In the genomic region with DNA sequence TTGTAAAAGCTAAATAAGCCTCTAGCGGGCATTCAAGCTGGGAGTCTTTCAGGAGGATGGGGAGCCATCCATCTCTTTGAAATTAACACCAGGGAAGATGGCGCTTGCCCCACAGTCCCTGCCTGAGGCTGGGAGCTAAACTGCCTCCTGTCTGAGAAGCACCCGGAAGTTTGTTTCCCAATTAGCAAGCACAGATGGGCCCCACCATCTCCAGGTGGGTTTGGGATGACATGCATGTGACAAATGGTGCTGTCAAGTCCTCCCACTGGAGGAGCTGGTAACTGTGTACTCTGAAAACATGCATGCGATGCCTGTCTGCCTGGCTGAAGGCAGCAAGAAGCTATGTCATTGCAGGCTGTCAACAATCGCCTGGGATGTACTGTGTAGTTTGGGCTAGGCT, we compare ENCODE assay signal across 17 mouse cellular contexts. TPM values are rescaled to one million over a fixed set of nuclear protein-coding genes. Genes with fewer than 3 reads are reported as not detected.
A peak's percentile ranks its signal among the peaks of the same experiment; 100 is the strongest.
DNase-seq lines count a peak whose midpoint lies in the region; ATAC-seq and TF ChIP-seq lines count a peak whose summit lies in the region.
"Had no signal": no experiment of that assay in that cellular context is flagged by ENCODE, and none has a peak within 500 bp of the region (broad histone marks: within the 10 kb centered on the region; RNA-seq: fewer than 3 reads in every experiment).

No protein-coding gene starts in this region.

- 36% methylated on average over 5 of the region's 5 CpGs for WGBS in forebrain, embryonic 15.5 days
- 49% methylated on average over 5 of the region's 5 CpGs for WGBS in forebrain, embryonic 10.5 days
- WGBS in hindbrain, postnatal 0 days: 21% methylated on average over 5 of the region's 5 CpGs

- no peaks in the 10 kb centered on the region for H3K36me3 ChIP-seq in forebrain, embryonic 15.5 days
- H3K36me3 ChIP-seq in forebrain, embryonic 10.5 days (replicated peaks): no peaks in the 10 kb centered on the region
- no peaks in the 10 kb centered on the region for H3K36me3 ChIP-seq in hindbrain, postnatal 0 days (ENCODE audit: insufficient read depth, low read length)
- H3K36me3 ChIP-seq: limb, embryonic 12.5 days; liver, embryonic 13.5 days; lung, embryonic 15.5 days had no signal

- no peak overlapping the region for H3K4me3 ChIP-seq in forebrain, embryonic 15.5 days
- H3K4me3 ChIP-seq in forebrain, embryonic 10.5 days: no peak overlapping the region
- H3K4me3 ChIP-seq in hindbrain, postnatal 0 days (ENCODE audit: low read length): no peak overlapping the region
- H3K4me3 ChIP-seq: limb, embryonic 12.5 days; liver, embryonic 13.5 days; lung, embryonic 15.5 days had no signal

- no peak for TF ChIP-seq CTCF in brain, embryonic 14.5 days (IDR thresholded peaks at IDR 0.05; ENCODE audit: borderline replicate concordance, extremely low read depth, insufficient read depth, insufficient read length)
- no peak for TF ChIP-seq CTCF in hindbrain, postnatal 0 days (IDR thresholded peaks at IDR 0.05; ENCODE audit: low read depth)

- no peaks in the 10 kb centered on the region for H3K27me3 ChIP-seq in forebrain, embryonic 15.5 days
- peaks cover 14% of the 10 kb centered on the region; the same call in 1 of the 2 replicates for H3K27me3 ChIP-seq in forebrain, embryonic 10.5 days (ENCODE audit: poor library complexity, severe bottlenecking)
- H3K27me3 ChIP-seq in hindbrain, postnatal 0 days (ENCODE audit: insufficient read depth, low read length): no peaks in the 10 kb centered on the region
- H3K27me3 ChIP-seq: liver, embryonic 13.5 days had no signal

- no peak overlapping the region for H3K4me2 ChIP-seq in forebrain, embryonic 15.5 days (replicated peaks)
- H3K4me2 ChIP-seq in hindbrain, postnatal 0 days (ENCODE audit: low read depth, low read length): no peak overlapping the region
- H3K4me2 ChIP-seq: limb, embryonic 12.5 days; liver, embryonic 13.5 days; lung, embryonic 15.5 days had no signal

- no peak for DNase-seq in forebrain, embryonic 10.5 days (ENCODE audit: extremely low spot score, low spot score)
- peak; percentile 43 to 46 for DNase-seq in layer of hippocampus, postnatal 14 days (ENCODE audit: low spot score in 2 of 2)
- DNase-seq in layer of hippocampus, postnatal 36 days: no peak
- DNase-seq in brain, embryonic 14.5 days (ENCODE audit: low read depth): peak; percentile 60
- DNase-seq in hindbrain, postnatal 0 days (ENCODE audit: low spot score): peak; percentile 51
- DNase-seq in natural killer cell, adult 2 months (ENCODE audit: low spot score in 2 of 2): no peak
- DNase-seq: adrenal gland, adult 8-10 months; cerebellum, adult 11-12 months; cerebellum, postnatal 25 days; gastrocnemius, postnatal 10 days; kidney, adult 9 months; liver, embryonic 13.5 days; thymus, postnatal 36 days had no signal

- H3K9me3 ChIP-seq in forebrain, embryonic 15.5 days: no peaks in the 10 kb centered on the region
- peaks cover 4% of the 10 kb centered on the region; the same call in 1 of the 2 replicates for H3K9me3 ChIP-seq in forebrain, embryonic 10.5 days
- no peaks in the 10 kb centered on the region for H3K9me3 ChIP-seq in hindbrain, postnatal 0 days (ENCODE audit: low read length)
- H3K9me3 ChIP-seq: limb, embryonic 12.5 days; liver, embryonic 13.5 days; lung, embryonic 15.5 days had no signal

- no peak for ATAC-seq in forebrain, embryonic 15.5 days (replicated peaks)
- peak; percentile 47; the same call in 1 of the 2 replicates for ATAC-seq in hindbrain, postnatal 0 days

- H3K27ac ChIP-seq in forebrain, embryonic 15.5 days (replicated peaks): 0 out of 2 replicates have a peak overlapping the region, but pooled peaks have one; percentile 19
- H3K27ac ChIP-seq in forebrain, embryonic 10.5 days: no peak overlapping the region
- no peak overlapping the region for H3K27ac ChIP-seq in hindbrain, postnatal 0 days
- H3K27ac ChIP-seq: limb, embryonic 12.5 days; liver, embryonic 13.5 days; lung, embryonic 15.5 days; macrophage had no signal

- no peak overlapping the region for H3K9ac ChIP-seq in forebrain, embryonic 15.5 days (replicated peaks)
- no peak overlapping the region for H3K9ac ChIP-seq in hindbrain, postnatal 0 days (replicated peaks; ENCODE audit: low read length)
- H3K9ac ChIP-seq: limb, embryonic 12.5 days; liver, embryonic 13.5 days; lung, embryonic 15.5 days had no signal

- no peak for TF ChIP-seq POLR2A in brain, embryonic 14.5 days (IDR thresholded peaks at IDR 0.05; ENCODE audit: borderline replicate concordance, extremely low read depth, insufficient read depth, insufficient read length, poor library complexity, severe bottlenecking)

- peaks cover 13% of the 10 kb centered on the region for H3K4me1 ChIP-seq in forebrain, embryonic 15.5 days
- peaks cover 5% of the 10 kb centered on the region; the same call in 1 of the 2 replicates for H3K4me1 ChIP-seq in forebrain, embryonic 10.5 days
- H3K4me1 ChIP-seq in hindbrain, postnatal 0 days (ENCODE audit: insufficient read depth, low read length): peaks cover 10% of the 10 kb centered on the region
- H3K4me1 ChIP-seq: liver, embryonic 13.5 days had no signal

RNA-seq across cellular contexts. Expression of a gene that starts 17.3 kb away (rescaled TPM):
- 51.8 and 52.5 TPM in 2 replicates for polyA plus RNA-seq in forebrain, embryonic 15.5 days (2015; fragmentation: Nextera tagmentation; extraction: Ambion mirVana)
- 41.1 and 44.3 TPM in 2 replicates for polyA plus RNA-seq in forebrain, embryonic 10.5 days (2016; fragmentation: Nextera tagmentation; extraction: Ambion mirVana)
- 10 to 100 TPM; 19.9 to 21.1 TPM for total RNA-seq in layer of hippocampus, postnatal 14 days (2021)
- 10 to 100 TPM; 20.1 to 21.9 TPM for total RNA-seq in layer of hippocampus, postnatal 36 days (2021)
- polyA plus RNA-seq in brain, embryonic 14.5 days (2012; rRNA removed): 54.3 and 69.8 TPM in 2 replicates
- 48.2 and 49.3 TPM in 2 replicates for total RNA-seq in hindbrain, postnatal 0 days (2014; rRNA removed)
- 32.5 and 36.0 TPM in 2 replicates for polyA plus RNA-seq in hindbrain, postnatal 0 days (2015; fragmentation: Nextera tagmentation; extraction: Ambion mirVana)

RNA-seq across cellular contexts. Expression of a gene that starts 25.2 kb away (rescaled TPM):
- 83.7 and 89.1 TPM in 2 replicates for polyA plus RNA-seq in forebrain, embryonic 15.5 days (2015; fragmentation: Nextera tagmentation; extraction: Ambion mirVana)
- 103 and 104 TPM in 2 replicates for polyA plus RNA-seq in forebrain, embryonic 10.5 days (2016; fragmentation: Nextera tagmentation; extraction: Ambion mirVana)
- 10 to 100 TPM; 63.3 to 65.1 TPM for total RNA-seq in layer of hippocampus, postnatal 14 days (2021)
- 10 to 100 TPM; 39.7 to 43.8 TPM for total RNA-seq in layer of hippocampus, postnatal 36 days (2021)
- polyA plus RNA-seq in brain, embryonic 14.5 days (2012; rRNA removed): 75.6 and 105 TPM in 2 replicates
- 88.5 and 106 TPM in 2 replicates for total RNA-seq in hindbrain, postnatal 0 days (2014; rRNA removed)
- polyA plus RNA-seq in hindbrain, postnatal 0 days (2015; fragmentation: Nextera tagmentation; extraction: Ambion mirVana): 82.9 and 84.4 TPM in 2 replicates

RNA-seq across cellular contexts. Expression of a gene that starts 33.7 kb away (rescaled TPM):
- 37.2 and 44.3 TPM in 2 replicates for polyA plus RNA-seq in forebrain, embryonic 15.5 days (2015; fragmentation: Nextera tagmentation; extraction: Ambion mirVana)
- 3.6 and 3.7 TPM in 2 replicates for polyA plus RNA-seq in forebrain, embryonic 10.5 days (2016; fragmentation: Nextera tagmentation; extraction: Ambion mirVana)
- total RNA-seq in layer of hippocampus, postnatal 14 days (2021): 10 to 100 TPM; 33.3 to 56.0 TPM
- total RNA-seq in layer of hippocampus, postnatal 36 days (2021): 10 to 100 TPM in 1 of 2 experiments, 1 to 10 TPM in 1; 9.3 to 13.9 TPM
- 31.5 and 37.5 TPM in 2 replicates for polyA plus RNA-seq in brain, embryonic 14.5 days (2012; rRNA removed)
- 82.0 and 98.9 TPM in 2 replicates for total RNA-seq in hindbrain, postnatal 0 days (2014; rRNA removed)
- polyA plus RNA-seq in hindbrain, postnatal 0 days (2015; fragmentation: Nextera tagmentation; extraction: Ambion mirVana): 90.1 and 95.8 TPM in 2 replicates

Comparison
In these comparisons a context has a peak if more than half of its experiments do, and no peak if none do; other contexts are left out.
1. DNase-seq: peak in layer of hippocampus, postnatal 14 days (2 of 2), brain, embryonic 14.5 days (single experiment) and hindbrain, postnatal 0 days (single experiment); none in forebrain, embryonic 10.5 days (single experiment), layer of hippocampus, postnatal 36 days (0 of 2) and natural killer cell, adult 2 months (0 of 2).